Mouse (Mus musculus): ENCODE measurements around the gene Myrfl.

Gene Myrfl

GRCm38 (mm10) chr10:116913647-116914273 is 17.0 kb upstream of the Myrfl start:
- DNase-seq (ENCODE audit: low spot score), result no peak

- no peak for DNase-seq (ENCODE audit: low spot score)
Observed at GRCm38 (mm10) chr10:116912850-116913249, 16.1 kb upstream of the Myrfl start.

- no peak for DNase-seq (ENCODE audit: low spot score)
Observed at GRCm38 (mm10) chr10:116908901-116909642, 12.4 kb upstream of the Myrfl start.

GRCm38 (mm10) chr10:116906794-116907193 is 10.1 kb upstream of the Myrfl start:
- no peak for DNase-seq (ENCODE audit: low spot score)

- DNase-seq (ENCODE audit: low spot score), result no peak
Observed at GRCm38 (mm10) chr10:116904503-116904908, 7.8 kb upstream of the Myrfl start.

- no peak for DNase-seq (ENCODE audit: low spot score)
Observed at GRCm38 (mm10) chr10:116895108-116895833, 1.4 kb downstream of the Myrfl start.

GRCm38 (mm10) chr10:116894540-116894939 is 2.2 kb downstream of the Myrfl start:
- DNase-seq (ENCODE audit: low spot score), result no peak

GRCm38 (mm10) chr10:116893753-116894152 is 3.0 kb downstream of the Myrfl start:
- peak; percentile 36 for DNase-seq (ENCODE audit: low spot score)

GRCm38 (mm10) chr10:116890587-116890986 is 6.1 kb downstream of the Myrfl start:
- no peak for DNase-seq (ENCODE audit: low spot score)

GRCm38 (mm10) chr10:116884552-116884951 is 12.2 kb downstream of the Myrfl start:
- no peak for DNase-seq (ENCODE audit: low spot score)

- DNase-seq (ENCODE audit: low spot score), result no peak
Observed at GRCm38 (mm10) chr10:116883531-116883930, 13.2 kb downstream of the Myrfl start.

- DNase-seq (ENCODE audit: low spot score), result no peak
Observed at GRCm38 (mm10) chr10:116877436-116877835, 19.3 kb downstream of the Myrfl start.

GRCm38 (mm10) chr10:116874490-116874889 is 22.2 kb downstream of the Myrfl start:
- no peak for DNase-seq (ENCODE audit: low spot score)

- no peak for DNase-seq (ENCODE audit: low spot score)
Observed at GRCm38 (mm10) chr10:116872016-116872410, 24.7 kb downstream of the Myrfl start.

- no peak for DNase-seq (ENCODE audit: low spot score)
Observed at GRCm38 (mm10) chr10:116871329-116872015, 25.2 kb downstream of the Myrfl start.

GRCm38 (mm10) chr10:116870819-116871218 is 25.9 kb downstream of the Myrfl start:
- no peak for DNase-seq (ENCODE audit: low spot score)

GRCm38 (mm10) chr10:116853159-116853845 is 43.4 kb downstream of the Myrfl start:
- no peak for DNase-seq (ENCODE audit: low spot score)

- peak; percentile 90 for DNase-seq (ENCODE audit: low spot score)
Observed at GRCm38 (mm10) chr10:116848749-116849473, 47.8 kb downstream of the Myrfl start.

- DNase-seq (ENCODE audit: low spot score), result no peak
Observed at GRCm38 (mm10) chr10:116841551-116841950, 55.2 kb downstream of the Myrfl start.

GRCm38 (mm10) chr10:116830676-116831075 is 66.0 kb downstream of the Myrfl start:
- DNase-seq (ENCODE audit: low spot score), result no peak

- DNase-seq (ENCODE audit: low spot score), result no peak
Observed at GRCm38 (mm10) chr10:116828099-116828498, 68.6 kb downstream of the Myrfl start.

Data from urinary bladder, postnatal 14 days (tissue).